Mouse (Mus musculus): ENCODE data around the gene Fsd2.
A peak's percentile ranks its signal among the peaks of the same experiment; 100 is the strongest.

The Fsd2 gene

DNA sequence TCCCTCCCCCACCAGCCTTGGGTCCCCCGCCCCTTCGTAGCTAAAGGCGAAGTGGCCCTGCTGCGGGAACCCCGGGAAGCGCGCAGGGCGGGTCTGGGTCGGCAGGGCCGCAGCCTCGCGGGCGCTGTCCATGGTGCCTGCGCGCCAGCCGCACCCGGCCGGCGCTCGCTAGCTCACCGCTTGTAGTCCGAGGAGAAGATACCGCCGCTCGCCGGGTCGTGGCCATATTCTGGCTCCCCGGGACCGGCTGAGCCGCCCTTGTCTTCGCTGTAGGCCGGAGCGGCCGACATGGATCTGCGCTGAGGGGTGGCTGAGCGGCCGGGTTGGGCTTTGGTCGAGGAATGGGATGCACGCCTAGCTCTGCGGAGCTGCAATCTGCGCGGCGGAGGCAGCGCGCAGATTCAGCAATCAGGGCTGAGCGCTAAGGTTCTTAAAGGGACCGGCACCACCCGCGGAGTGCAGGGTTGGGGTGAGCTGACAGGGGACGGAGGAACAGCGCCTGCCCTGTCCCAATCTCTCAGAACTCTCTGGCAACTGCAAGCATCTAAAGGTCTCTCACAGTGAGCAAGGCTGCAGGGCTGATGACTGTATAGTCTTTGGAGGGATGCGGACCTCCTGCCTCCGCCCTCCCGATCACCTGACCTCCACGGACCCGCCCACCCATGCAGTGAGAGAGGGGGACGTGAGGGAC is 73.3 kb downstream of the Fsd2 start, which contains the start of gene Ap3b2:
Ap3b2 (minus strand) TSS at position 595 of the 691 bp plus-strand sequence.
- H3K36me3 ChIP-seq (ENCODE audit: insufficient read depth, low read length), result no peaks in the 10 kb centered on the region
- H3K4me1 ChIP-seq (replicated peaks; ENCODE audit: low read depth, low read length), result peaks cover 81% of the 10 kb centered on the region
- peaks cover 32% of the 10 kb centered on the region for H3K27me3 ChIP-seq (ENCODE audit: insufficient read depth, low read length)
- H3K9me3 ChIP-seq (ENCODE audit: low read length), result no peaks in the 10 kb centered on the region
- TF ChIP-seq CTCF (conservative IDR thresholded peaks at IDR 0.05; ENCODE audit: low read length) (no peak), NANOG (IDR thresholded peaks at IDR 0.05; ENCODE audit: borderline replicate concordance, low read length) (no peak)
- H3K4me3 ChIP-seq (replicated peaks; ENCODE audit: low read length), result peak within 1 kb of the TSS; percentile 87

DNA sequence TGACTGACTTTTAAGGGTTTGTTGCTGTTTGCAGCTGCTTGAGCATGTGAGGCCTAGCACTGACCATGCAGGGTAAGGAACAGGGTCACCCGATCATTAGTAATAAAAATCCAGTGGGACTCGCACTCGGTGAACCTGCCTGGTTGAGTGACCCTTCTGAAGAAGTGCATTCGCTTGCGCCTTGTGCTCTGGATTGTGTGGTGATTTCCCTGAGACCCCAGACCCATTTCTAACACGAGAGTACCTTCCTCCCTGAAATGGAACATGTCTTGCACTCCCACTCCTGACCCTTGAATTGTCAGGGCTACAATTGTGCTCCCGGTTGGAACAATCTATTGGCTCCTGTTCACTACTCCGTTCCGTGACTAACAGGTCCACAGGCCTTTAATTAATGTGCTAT is 74.1 kb downstream of the Fsd2 start:
- no peak for TF ChIP-seq POU5F1 (IDR thresholded peaks at IDR 0.05; ENCODE audit: borderline replicate concordance, low read length)
- TF ChIP-seq NANOG (IDR thresholded peaks at IDR 0.05; ENCODE audit: borderline replicate concordance, low read length), result no peak
- no peak for TF ChIP-seq CTCF (conservative IDR thresholded peaks at IDR 0.05; ENCODE audit: low read length)
- Histone ChIP-seq H3K27me3 (ENCODE audit: insufficient read depth, low read length) (peaks cover 32% of the 10 kb centered on the region), H3K4me3 (replicated peaks; ENCODE audit: low read length) (peak overlapping the region; percentile 87; the same call in 1 of the 2 replicates), H3K4me1 (replicated peaks; ENCODE audit: low read depth, low read length) (peaks cover 81% of the 10 kb centered on the region), H3K9me3 (ENCODE audit: low read length) (no peaks in the 10 kb centered on the region), H3K36me3 (ENCODE audit: insufficient read depth, low read length) (no peaks in the 10 kb centered on the region)

DNA sequence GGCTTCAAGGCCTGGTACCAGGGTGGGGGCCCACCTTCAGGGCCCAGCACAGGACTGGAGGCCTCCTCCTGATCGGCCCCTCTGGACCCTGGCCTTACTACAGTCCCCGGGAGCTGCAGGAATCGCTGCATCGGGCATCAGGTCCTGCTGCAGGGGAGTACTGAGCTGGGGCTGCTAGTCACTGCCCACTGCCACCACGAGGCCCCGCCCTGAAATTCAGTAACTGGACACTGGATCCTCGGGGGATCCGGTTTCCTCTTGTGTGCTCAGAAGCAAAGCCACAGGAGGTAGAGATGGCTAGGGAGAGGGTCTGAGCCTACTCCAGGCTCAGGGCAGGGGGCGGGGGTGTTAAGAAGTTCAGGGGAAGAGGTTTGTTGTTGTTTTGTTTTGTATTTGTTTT is 77.1 kb downstream of the Fsd2 start:
- no peaks in the 10 kb centered on the region for H3K9me3 ChIP-seq (ENCODE audit: low read length)
- H3K27me3 ChIP-seq (ENCODE audit: insufficient read depth, low read length), result peaks cover 17% of the 10 kb centered on the region
- no peak for TF ChIP-seq POU5F1 (IDR thresholded peaks at IDR 0.05; ENCODE audit: borderline replicate concordance, low read length)
- no peak for TF ChIP-seq NANOG (IDR thresholded peaks at IDR 0.05; ENCODE audit: borderline replicate concordance, low read length)
- TF ChIP-seq CTCF (conservative IDR thresholded peaks at IDR 0.05; ENCODE audit: low read length), result no peak
- peak overlapping the region; percentile 53 for H3K4me3 ChIP-seq (replicated peaks; ENCODE audit: low read length)
- H3K36me3 ChIP-seq (ENCODE audit: insufficient read depth, low read length), result no peaks in the 10 kb centered on the region
- peaks cover 70% of the 10 kb centered on the region for H3K4me1 ChIP-seq (replicated peaks; ENCODE audit: low read depth, low read length)
